ENCODE assay signal across 8 mouse cellular contexts in the genomic region with DNA sequence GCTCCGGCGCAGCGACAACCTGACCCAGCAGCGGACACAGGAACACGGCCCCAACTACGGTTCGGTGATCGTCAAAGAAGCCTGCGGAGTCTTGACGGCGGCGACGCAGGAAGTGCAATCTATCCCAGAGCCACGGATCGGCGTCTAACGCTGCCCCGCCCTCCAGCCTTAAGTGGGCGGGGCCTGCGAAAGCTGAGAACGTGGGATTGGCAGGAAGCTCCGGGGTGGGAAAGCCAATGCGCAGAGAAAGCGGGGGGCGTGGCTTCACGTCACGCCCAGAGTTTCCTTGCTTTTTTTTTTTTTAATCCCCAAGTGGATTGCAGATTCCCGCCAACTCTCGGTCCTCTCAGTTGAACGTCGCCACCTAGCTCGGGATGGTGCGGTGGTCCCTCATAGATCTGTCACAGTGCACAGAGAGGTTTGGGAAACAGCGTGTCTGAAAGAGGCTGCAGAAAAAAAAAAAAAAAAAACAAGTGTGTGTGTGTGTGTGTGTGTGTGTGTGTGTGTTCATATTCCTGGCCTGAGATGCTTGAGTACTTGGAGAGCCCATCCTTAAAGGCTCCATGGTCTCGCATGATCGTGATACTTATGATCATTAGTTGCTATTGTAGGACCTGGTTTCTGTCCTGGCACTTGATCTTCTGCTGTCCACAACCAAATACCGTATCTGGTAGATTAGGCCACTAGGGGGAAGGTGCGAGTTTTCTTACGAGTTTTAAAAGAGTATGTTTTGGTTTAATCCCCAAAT. TPM values are rescaled to one million over a fixed set of nuclear protein-coding genes. Genes with fewer than 3 reads are reported as not detected.
DNase-seq lines count a peak whose midpoint lies in the region; ATAC-seq and TF ChIP-seq lines count a peak whose summit lies in the region.

Gene Psma1 (minus strand): TSS at position 114 of the 748 bp plus-strand sequence.

- peak; percentile 99 for DNase-seq in c-Kit-positive CD71-positive TER-119-positive erythroid progenitor cells, embryonic 14.5 days (ENCODE audit: low spot score)
- peak; percentile 98 for DNase-seq in heart, postnatal 0 days (ENCODE audit: low spot score)
- peak; percentile 98 to 99 for DNase-seq in kidney, postnatal 4 days

- 0 out of 2 replicates have a peak, but pooled peaks have one; percentile 77 for TF ChIP-seq EP300 in heart, postnatal 0 days (IDR thresholded peaks at IDR 0.05; ENCODE audit: low read depth)

- H3K4me3 ChIP-seq in E14TG2a.4 (replicated peaks; ENCODE audit: low read length) = peak within 1 kb of the TSS; percentile 98
- H3K4me3 ChIP-seq in forebrain, embryonic 12.5 days (replicated peaks) = peak within 1 kb of the TSS; percentile 91
- H3K4me3 ChIP-seq in heart, postnatal 0 days (ENCODE audit: low read depth, low read length) = peak within 1 kb of the TSS; percentile 87
- peak within 1 kb of the TSS; percentile 98 for H3K4me3 ChIP-seq in liver, embryonic 16.5 days (ENCODE audit: low read depth, low read length)
- peak within 1 kb of the TSS; percentile 85 for H3K4me3 ChIP-seq in neural tube, embryonic 13.5 days
- H3K4me3 ChIP-seq in testis, adult 2 months (ENCODE audit: control insufficient read depth, low read depth, low read length) = peak within 1 kb of the TSS; percentile 98

- peak within 1 kb of the TSS; percentile 81 for H3K4me2 ChIP-seq in forebrain, embryonic 12.5 days
- peak within 1 kb of the TSS; percentile 85 for H3K4me2 ChIP-seq in heart, postnatal 0 days (ENCODE audit: low read depth, low read length)
- peak within 1 kb of the TSS; percentile 82 for H3K4me2 ChIP-seq in liver, embryonic 16.5 days (ENCODE audit: low read depth, low read length)
- H3K4me2 ChIP-seq in neural tube, embryonic 13.5 days = peak within 1 kb of the TSS; percentile 93

- TF ChIP-seq CTCF in E14TG2a.4 (conservative IDR thresholded peaks at IDR 0.05; ENCODE audit: low read length) = peak; percentile 43
- peak; percentile 55 for TF ChIP-seq CTCF in heart, postnatal 0 days (IDR thresholded peaks at IDR 0.05; ENCODE audit: low read depth)
- TF ChIP-seq CTCF in testis, adult 2 months (IDR thresholded peaks at IDR 0.05; ENCODE audit: control insufficient read depth, insufficient read depth, insufficient replicate concordance, low read depth, low read length) = peak; percentile 26; the same call in 1 of the 2 replicates

- H3K9ac ChIP-seq in forebrain, embryonic 12.5 days = peak within 1 kb of the TSS; percentile 89
- peak within 1 kb of the TSS; percentile 86 for H3K9ac ChIP-seq in heart, postnatal 0 days (replicated peaks; ENCODE audit: low read depth, low read length)
- peak within 1 kb of the TSS; percentile 92 for H3K9ac ChIP-seq in liver, embryonic 16.5 days (ENCODE audit: low read depth, low read length)
- peak within 1 kb of the TSS; percentile 93 for H3K9ac ChIP-seq in neural tube, embryonic 13.5 days

- no peaks in the 10 kb centered on the region for H3K9me3 ChIP-seq in E14TG2a.4 (ENCODE audit: low read length)
- H3K9me3 ChIP-seq in forebrain, embryonic 12.5 days = no peaks in the 10 kb centered on the region
- no peaks in the 10 kb centered on the region for H3K9me3 ChIP-seq in heart, postnatal 0 days (replicated peaks; ENCODE audit: control insufficient read depth, low read length)
- no peaks in the 10 kb centered on the region for H3K9me3 ChIP-seq in liver, embryonic 16.5 days (replicated peaks; ENCODE audit: control insufficient read depth, low read length)
- no peaks in the 10 kb centered on the region for H3K9me3 ChIP-seq in neural tube, embryonic 13.5 days

- H3K36me3 ChIP-seq in E14TG2a.4 (ENCODE audit: insufficient read depth, low read length) = peaks cover 33% of the 10 kb centered on the region
- peaks cover 26% of the 10 kb centered on the region for H3K36me3 ChIP-seq in forebrain, embryonic 12.5 days (replicated peaks)
- H3K36me3 ChIP-seq in heart, postnatal 0 days (replicated peaks; ENCODE audit: control insufficient read depth, insufficient read depth, low read length) = peaks cover 23% of the 10 kb centered on the region
- H3K36me3 ChIP-seq in liver, embryonic 16.5 days (ENCODE audit: control insufficient read depth, insufficient read depth) = peaks cover 18% of the 10 kb centered on the region
- peaks cover 25% of the 10 kb centered on the region for H3K36me3 ChIP-seq in neural tube, embryonic 13.5 days
- peaks cover 2% of the 10 kb centered on the region; the same call in 1 of the 2 replicates for H3K36me3 ChIP-seq in testis, adult 2 months (ENCODE audit: control insufficient read depth, insufficient read depth, low read length)

- under 1% methylated on average over 39 of the region's 39 CpGs for WGBS in forebrain, embryonic 12.5 days
- under 1% methylated on average over 39 of the region's 39 CpGs for WGBS in heart, postnatal 0 days
- WGBS in liver, embryonic 16.5 days (ENCODE audit: insufficient replicate concordance) = 0% methylated on average over 39 of the region's 39 CpGs
- under 1% methylated on average over 39 of the region's 39 CpGs for WGBS in neural tube, embryonic 13.5 days

- H3K4me1 ChIP-seq in E14TG2a.4 (replicated peaks; ENCODE audit: low read depth, low read length) = peaks cover 19% of the 10 kb centered on the region
- peaks cover 15% of the 10 kb centered on the region for H3K4me1 ChIP-seq in forebrain, embryonic 12.5 days
- peaks cover 6% of the 10 kb centered on the region; the same call in 1 of the 2 replicates for H3K4me1 ChIP-seq in heart, postnatal 0 days (ENCODE audit: control insufficient read depth, insufficient read depth)
- H3K4me1 ChIP-seq in liver, embryonic 16.5 days (ENCODE audit: control insufficient read depth, low read depth, low read length) = peaks cover 13% of the 10 kb centered on the region
- peaks cover 11% of the 10 kb centered on the region for H3K4me1 ChIP-seq in neural tube, embryonic 13.5 days (replicated peaks)
- no peaks in the 10 kb centered on the region; the same call in 1 of the 2 replicates for H3K4me1 ChIP-seq in testis, adult 2 months (ENCODE audit: control insufficient read depth, insufficient read depth, low read length)

- no peaks in the 10 kb centered on the region for H3K27me3 ChIP-seq in E14TG2a.4 (ENCODE audit: insufficient read depth, low read length)
- no peaks in the 10 kb centered on the region for H3K27me3 ChIP-seq in forebrain, embryonic 12.5 days
- H3K27me3 ChIP-seq in heart, postnatal 0 days (ENCODE audit: control insufficient read depth, insufficient read depth, low read length) = no peaks in the 10 kb centered on the region
- H3K27me3 ChIP-seq in liver, embryonic 16.5 days (ENCODE audit: control insufficient read depth, insufficient read depth, low read depth, low read length) = no peaks in the 10 kb centered on the region
- no peaks in the 10 kb centered on the region for H3K27me3 ChIP-seq in neural tube, embryonic 13.5 days
- no peaks in the 10 kb centered on the region for H3K27me3 ChIP-seq in testis, adult 2 months (ENCODE audit: control insufficient read depth, insufficient read depth, low read length)

- TF ChIP-seq POLR2A in testis, adult 2 months (IDR thresholded peaks at IDR 0.05; ENCODE audit: control insufficient read depth, low read depth, low read length) = peak; percentile 94

- H3K27ac ChIP-seq in forebrain, embryonic 12.5 days = peak within 1 kb of the TSS; percentile 59; the same call in 1 of the 2 replicates
- peak within 1 kb of the TSS; percentile 61 for H3K27ac ChIP-seq in heart, postnatal 0 days (ENCODE audit: low read depth)
- peak within 1 kb of the TSS; percentile 78 for H3K27ac ChIP-seq in liver, embryonic 16.5 days (ENCODE audit: low read length)
- peak within 1 kb of the TSS; percentile 70 for H3K27ac ChIP-seq in neural tube, embryonic 13.5 days (replicated peaks)
- peak within 1 kb of the TSS; percentile 73 for H3K27ac ChIP-seq in testis, adult 2 months (ENCODE audit: control insufficient read depth, insufficient read depth, low read depth, low read length)

- peak; percentile 93 for ATAC-seq in forebrain, embryonic 12.5 days (ENCODE audit: low FRiP score)
- peak; percentile 95 for ATAC-seq in heart, postnatal 0 days (ENCODE audit: insufficient read depth, low read depth)
- ATAC-seq in liver, embryonic 16.5 days (ENCODE audit: low read depth) = peak; percentile 92
- ATAC-seq in neural tube, embryonic 13.5 days (ENCODE audit: low read depth) = peak; percentile 95

RNA-seq across cellular contexts. Expression of gene Psma1, which starts in this region (rescaled TPM):
- 411 and 420 TPM in 2 replicates for polyA plus RNA-seq in forebrain, embryonic 12.5 days (2016; fragmentation: Nextera tagmentation; extraction: Ambion mirVana)
- total RNA-seq in heart, postnatal 0 days (2014; rRNA removed; ENCODE audit: low replicate concordance) = 157 and 196 TPM in 2 replicates
- polyA plus RNA-seq in heart, postnatal 0 days (2015; fragmentation: Nextera tagmentation; extraction: Ambion mirVana) = 304 and 320 TPM in 2 replicates
- polyA plus RNA-seq in liver, embryonic 16.5 days (2015; fragmentation: Nextera tagmentation; extraction: Ambion mirVana) = 209 and 228 TPM in 2 replicates
- polyA plus RNA-seq in neural tube, embryonic 13.5 days (2015; fragmentation: Nextera tagmentation; extraction: Ambion mirVana) = 385 and 391 TPM in 2 replicates
- polyA plus RNA-seq in testis, adult 2 months (2012; rRNA removed) = 36.4 and 45.2 TPM in 2 replicates

Comparison
In these comparisons a context has a peak if more than half of its experiments do, and no peak if none do; other contexts are left out.
1. Peak in every context shown above with its lines: DNase-seq, ATAC-seq, H3K4me3 ChIP-seq and H3K27ac ChIP-seq.